Mouse (Mus musculus): ENCODE data around the gene Tgfbr3.

GRCm38 (mm10) chr5:107087291-107087690, 202.1 kb downstream of the Tgfbr3 start:
- TF ChIP-seq POLR2A (IDR thresholded peaks at IDR 0.05; ENCODE audit: low read depth, low read length) (no peak; the same call in none of the 2 replicates), CTCF (IDR thresholded peaks at IDR 0.05; ENCODE audit: borderline replicate concordance, insufficient read depth, low read length) (no peak)

All from embryonic fibroblast, embryonic 13.5 days (primary cell).